Mouse (Mus musculus): ENCODE results near the gene Acox2. TPM values are rescaled to one million over a fixed set of nuclear protein-coding genes. Genes with fewer than 3 reads are reported as not detected.
"Not testable (repeated sequence)": the region's sequence is repeated elsewhere in the genome, so short reads cannot be mapped to it uniquely, and the experiment has no call there.

Acox2 gene
- polyA plus RNA-seq, 1 experiment from 2014 or later: 0.35 TPM

GRCm38 (mm10) chr14:8286595-8286994, 27.4 kb upstream of the Acox2 start:
- H3K36me3 ChIP-seq (ENCODE audit: control insufficient read depth, insufficient read depth, low read length): not testable (repeated sequence)

GRCm38 (mm10) chr14:8283784-8284183, 24.6 kb upstream of the Acox2 start:
- Histone ChIP-seq H3K36me3 (ENCODE audit: control insufficient read depth, insufficient read depth, low read length) (no peaks in the 10 kb centered on the region), H3K27me3 (replicated peaks; ENCODE audit: control insufficient read depth, insufficient read depth, low read length) (no peaks in the 10 kb centered on the region), H3K9ac (ENCODE audit: low read length) (no peak overlapping the region), H3K4me2 (ENCODE audit: low read length) (no peak overlapping the region), H3K4me3 (ENCODE audit: low read depth, low read length) (no peak overlapping the region), H3K27ac (ENCODE audit: low read depth) (no peak overlapping the region), H3K9me3 (ENCODE audit: control insufficient read depth, low read length) (no peaks in the 10 kb centered on the region), H3K4me1 (replicated peaks; ENCODE audit: control insufficient read depth, insufficient read depth, low read length) (peaks cover 8% of the 10 kb centered on the region)
- DNase-seq (ENCODE audit: low spot score) (no peak), ATAC-seq (replicated peaks; ENCODE audit: low FRiP score, low TSS enrichment, low read depth) (peak; percentile 60; the same call in 1 of the 2 replicates)

More at GRCm38 (mm10) chr14:8286595-8286994, 27.4 kb upstream of the Acox2 start:
- WGBS: 84% methylated on average over 5 of the region's 5 CpGs
- H3K4me2 ChIP-seq (ENCODE audit: low read length); H3K27me3 ChIP-seq (replicated peaks; ENCODE audit: control insufficient read depth, insufficient read depth, low read length); H3K9me3 ChIP-seq (ENCODE audit: control insufficient read depth, low read length); H3K9ac ChIP-seq (ENCODE audit: low read length); H3K27ac ChIP-seq (ENCODE audit: low read depth); H3K4me3 ChIP-seq (ENCODE audit: low read depth, low read length); DNase-seq (ENCODE audit: low spot score); H3K4me1 ChIP-seq (replicated peaks; ENCODE audit: control insufficient read depth, insufficient read depth, low read length): not testable (repeated sequence)
- peak; percentile 95 for ATAC-seq (replicated peaks; ENCODE audit: low FRiP score, low TSS enrichment, low read depth)

- not testable (repeated sequence) for ATAC-seq (replicated peaks; ENCODE audit: low FRiP score, low TSS enrichment, low read depth); H3K9me3 ChIP-seq (ENCODE audit: control insufficient read depth, low read length); H3K9ac ChIP-seq (ENCODE audit: low read length); H3K27ac ChIP-seq (ENCODE audit: low read depth); H3K27me3 ChIP-seq (replicated peaks; ENCODE audit: control insufficient read depth, insufficient read depth, low read length); H3K36me3 ChIP-seq (ENCODE audit: control insufficient read depth, insufficient read depth, low read length); H3K4me1 ChIP-seq (replicated peaks; ENCODE audit: control insufficient read depth, insufficient read depth, low read length); H3K4me3 ChIP-seq (ENCODE audit: low read depth, low read length); DNase-seq (ENCODE audit: low spot score); H3K4me2 ChIP-seq (ENCODE audit: low read length)
- 89% methylated on average over 8 of the region's 8 CpGs for WGBS
Measured at GRCm38 (mm10) chr14:8271281-8271680, 12.1 kb upstream of the Acox2 start.

GRCm38 (mm10) chr14:8264378-8264777, 5.2 kb upstream of the Acox2 start:
- 91% methylated on average over 1 of the region's 1 CpGs for WGBS

GRCm38 (mm10) chr14:8262242-8262641, 3.1 kb upstream of the Acox2 start:
- Histone ChIP-seq H3K36me3 (ENCODE audit: control insufficient read depth, insufficient read depth, low read length) (no peaks in the 10 kb centered on the region), H3K4me3 (ENCODE audit: low read depth, low read length) (no peak overlapping the region), H3K9me3 (ENCODE audit: control insufficient read depth, low read length) (no peaks in the 10 kb centered on the region), H3K27me3 (replicated peaks; ENCODE audit: control insufficient read depth, insufficient read depth, low read length) (no peaks in the 10 kb centered on the region), H3K27ac (ENCODE audit: low read depth) (no peak overlapping the region), H3K4me2 (ENCODE audit: low read length) (no peak overlapping the region), H3K4me1 (replicated peaks; ENCODE audit: control insufficient read depth, insufficient read depth, low read length) (no peaks in the 10 kb centered on the region), H3K9ac (ENCODE audit: low read length) (no peak overlapping the region)
- WGBS: 62% methylated on average over 1 of the region's 1 CpGs
- ATAC-seq (replicated peaks; ENCODE audit: low FRiP score, low TSS enrichment, low read depth) (no peak), DNase-seq (ENCODE audit: low spot score) (no peak)

More at GRCm38 (mm10) chr14:8264378-8264777, 5.2 kb upstream of the Acox2 start:
- Histone ChIP-seq H3K36me3 (ENCODE audit: control insufficient read depth, insufficient read depth, low read length) (no peaks in the 10 kb centered on the region), H3K9me3 (ENCODE audit: control insufficient read depth, low read length) (no peaks in the 10 kb centered on the region), H3K4me1 (replicated peaks; ENCODE audit: control insufficient read depth, insufficient read depth, low read length) (no peaks in the 10 kb centered on the region), H3K27ac (ENCODE audit: low read depth) (no peak overlapping the region), H3K27me3 (replicated peaks; ENCODE audit: control insufficient read depth, insufficient read depth, low read length) (no peaks in the 10 kb centered on the region), H3K4me3 (ENCODE audit: low read depth, low read length) (no peak overlapping the region), H3K4me2 (ENCODE audit: low read length) (no peak overlapping the region), H3K9ac (ENCODE audit: low read length) (no peak overlapping the region)
- ATAC-seq (replicated peaks; ENCODE audit: low FRiP score, low TSS enrichment, low read depth) (no peak), DNase-seq (ENCODE audit: low spot score) (no peak)

DNA sequence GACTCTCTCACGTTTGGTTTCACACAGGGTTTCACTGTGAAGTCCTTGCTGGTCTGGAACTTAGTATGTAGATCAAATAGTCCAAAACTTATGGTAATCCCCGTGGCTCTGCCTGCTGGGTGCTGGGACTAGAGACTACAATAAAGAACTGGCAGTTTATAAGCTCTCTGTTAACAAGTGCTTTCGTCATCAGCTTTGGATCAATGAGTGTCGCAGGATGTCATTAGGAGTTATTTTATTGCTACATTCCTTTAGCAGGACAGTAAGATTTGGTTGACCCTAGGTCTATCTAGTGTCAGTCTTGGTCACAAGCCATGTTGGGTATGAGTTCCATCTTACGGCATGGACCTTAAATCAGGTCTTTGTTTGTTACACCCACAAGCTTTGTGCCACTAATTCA, 1.1 kb upstream of the Acox2 start:
- no peak overlapping the region for H3K9ac ChIP-seq (ENCODE audit: low read length)
- H3K4me2 ChIP-seq (ENCODE audit: low read length): no peak overlapping the region
- no peaks in the 10 kb centered on the region for H3K4me1 ChIP-seq (replicated peaks; ENCODE audit: control insufficient read depth, insufficient read depth, low read length)
- no peaks in the 10 kb centered on the region for H3K9me3 ChIP-seq (ENCODE audit: control insufficient read depth, low read length)
- no peaks in the 10 kb centered on the region for H3K27me3 ChIP-seq (replicated peaks; ENCODE audit: control insufficient read depth, insufficient read depth, low read length)
- no peak overlapping the region for H3K4me3 ChIP-seq (ENCODE audit: low read depth, low read length)
- WGBS: 73% methylated on average over 5 of the region's 5 CpGs
- peak; percentile 21 for DNase-seq (ENCODE audit: low spot score)
- no peaks in the 10 kb centered on the region for H3K36me3 ChIP-seq (ENCODE audit: control insufficient read depth, insufficient read depth, low read length)
- ATAC-seq (replicated peaks; ENCODE audit: low FRiP score, low TSS enrichment, low read depth): no peak
- H3K27ac ChIP-seq (ENCODE audit: low read depth): no peak overlapping the region

DNA sequence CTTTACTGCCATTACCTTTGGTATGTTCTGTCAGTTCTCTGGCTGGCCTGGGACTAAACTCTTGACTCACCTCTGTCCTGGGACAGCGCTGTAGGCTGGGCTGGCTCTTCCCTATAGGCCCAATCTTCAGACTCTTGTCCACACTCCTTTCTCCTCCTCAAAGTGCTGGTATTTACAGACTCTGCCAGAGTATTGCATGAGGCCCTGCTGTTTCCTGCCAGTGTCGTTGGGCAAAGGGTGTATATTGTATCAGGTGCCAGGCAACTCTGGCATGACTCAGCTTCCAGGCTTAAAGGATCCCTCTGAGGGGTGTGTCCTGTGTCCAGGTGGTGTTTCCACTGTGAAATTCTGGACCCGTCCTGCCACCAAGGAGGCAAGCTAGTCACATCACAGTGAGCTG, 401 bp downstream of the Acox2 start:
- Histone ChIP-seq H3K27ac (ENCODE audit: low read depth) (no peak overlapping the region), H3K36me3 (ENCODE audit: control insufficient read depth, insufficient read depth, low read length) (no peaks in the 10 kb centered on the region), H3K9me3 (ENCODE audit: control insufficient read depth, low read length) (no peaks in the 10 kb centered on the region), H3K27me3 (replicated peaks; ENCODE audit: control insufficient read depth, insufficient read depth, low read length) (no peaks in the 10 kb centered on the region), H3K4me2 (ENCODE audit: low read length) (no peak overlapping the region), H3K9ac (ENCODE audit: low read length) (no peak overlapping the region), H3K4me1 (replicated peaks; ENCODE audit: control insufficient read depth, insufficient read depth, low read length) (no peaks in the 10 kb centered on the region), H3K4me3 (ENCODE audit: low read depth, low read length) (no peak overlapping the region)
- no peak for ATAC-seq (replicated peaks; ENCODE audit: low FRiP score, low TSS enrichment, low read depth)
- no peak for DNase-seq (ENCODE audit: low spot score)
- WGBS: 66% methylated on average over 3 of the region's 3 CpGs

GRCm38 (mm10) chr14:8258335-8258627, 872 bp downstream of the Acox2 start:
- no peak overlapping the region for H3K4me3 ChIP-seq (ENCODE audit: low read depth, low read length)
- no peaks in the 10 kb centered on the region for H3K4me1 ChIP-seq (replicated peaks; ENCODE audit: control insufficient read depth, insufficient read depth, low read length)
- H3K27ac ChIP-seq (ENCODE audit: low read depth): no peak overlapping the region
- no peaks in the 10 kb centered on the region for H3K9me3 ChIP-seq (ENCODE audit: control insufficient read depth, low read length)
- DNase-seq (ENCODE audit: low spot score) (no peak), ATAC-seq (replicated peaks; ENCODE audit: low FRiP score, low TSS enrichment, low read depth) (no peak)
- H3K4me2 ChIP-seq (ENCODE audit: low read length): no peak overlapping the region
- WGBS: 68% methylated on average over 3 of the region's 3 CpGs
- H3K9ac ChIP-seq (ENCODE audit: low read length): no peak overlapping the region
- H3K27me3 ChIP-seq (replicated peaks; ENCODE audit: control insufficient read depth, insufficient read depth, low read length): no peaks in the 10 kb centered on the region
- no peaks in the 10 kb centered on the region for H3K36me3 ChIP-seq (ENCODE audit: control insufficient read depth, insufficient read depth, low read length)

DNA sequence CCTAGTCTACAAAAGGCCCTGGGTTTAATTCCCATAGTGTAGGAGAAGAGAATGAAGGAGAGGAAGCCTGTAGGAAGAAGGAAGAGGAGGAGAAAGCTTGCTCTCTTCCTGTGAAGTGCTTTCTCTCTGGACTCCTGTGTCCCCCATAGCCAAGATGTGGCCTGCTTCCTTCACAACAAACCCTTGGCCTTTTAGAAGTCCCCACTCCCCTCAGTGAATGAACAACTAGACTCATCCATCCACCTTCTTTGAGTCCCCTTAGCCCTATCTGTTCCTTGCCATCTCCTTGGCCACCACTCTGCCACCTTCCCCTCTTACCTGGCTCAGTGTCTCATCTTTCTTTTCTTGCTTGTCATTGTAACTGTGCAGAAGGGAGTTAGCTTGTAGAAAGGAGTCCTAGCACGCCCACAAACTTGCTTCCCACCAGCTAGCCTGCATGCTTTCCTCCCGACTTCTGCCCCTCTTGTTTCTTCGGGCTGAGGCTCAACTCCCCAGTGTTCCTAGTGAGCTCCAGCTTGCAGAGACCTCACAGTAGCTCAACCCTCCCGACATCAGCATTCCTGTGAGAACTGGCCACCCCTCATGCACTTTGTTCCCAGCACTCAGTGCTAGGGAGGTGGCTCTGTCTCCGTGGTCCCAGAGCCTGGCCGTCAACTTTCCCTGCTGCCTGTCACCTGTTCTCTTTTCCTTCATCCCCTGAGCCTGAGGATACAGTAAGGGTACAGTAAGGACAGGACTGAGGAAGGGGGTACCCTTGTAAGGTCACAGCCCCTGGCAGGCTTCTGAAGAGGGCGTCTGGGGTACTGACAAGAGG, 1.4 kb downstream of the Acox2 start:
- Histone ChIP-seq H3K9ac (ENCODE audit: low read length) (no peak overlapping the region), H3K27ac (ENCODE audit: low read depth) (no peak overlapping the region), H3K36me3 (ENCODE audit: control insufficient read depth, insufficient read depth, low read length) (no peaks in the 10 kb centered on the region), H3K4me3 (ENCODE audit: low read depth, low read length) (no peak overlapping the region), H3K27me3 (replicated peaks; ENCODE audit: control insufficient read depth, insufficient read depth, low read length) (no peaks in the 10 kb centered on the region), H3K4me1 (replicated peaks; ENCODE audit: control insufficient read depth, insufficient read depth, low read length) (no peaks in the 10 kb centered on the region), H3K9me3 (ENCODE audit: control insufficient read depth, low read length) (no peaks in the 10 kb centered on the region), H3K4me2 (ENCODE audit: low read length) (no peak overlapping the region)
- WGBS: 54% methylated on average over 7 of the region's 7 CpGs
- DNase-seq (ENCODE audit: low spot score) (no peak), ATAC-seq (replicated peaks; ENCODE audit: low FRiP score, low TSS enrichment, low read depth) (no peak)

Measured in intestine, embryonic 14.5 days (tissue).